Mouse (Mus musculus) heart, postnatal 0 days (tissue): ENCODE measurements around the gene AC124502.3.

Source experiments
- CTCF ChIP-seq: IDR thresholded peaks from 2 replicates; pipeline ENCODE4 v1.5.1; 2016; ENCODE audit warnings: antibody characterized with exemption, control low read depth, low read depth
- EP300 ChIP-seq: IDR thresholded peaks from 2 replicates; pipeline ENCODE4 v1.6.1; 2016; ENCODE audit warnings: antibody characterized with exemption, low read depth

GRCm38 (mm10) chr19:5041588-5041987 is 2.9 kb downstream of the AC124502.3 start:
- TF ChIP-seq EP300 (no peak), CTCF (no peak)
